Mouse (Mus musculus) adipocyte (in vitro differentiated cells): ENCODE measurements around the gene Tmem168.

ENCODE experiments used
- DNase-seq: peaks from one replicate; pipeline ENCODE4 v3.0.0-alpha.2; 2016; ENCODE audit warnings: low spot score

The Tmem168 gene

GRCm38 (mm10) chr6:13586154-13586553, 21.7 kb downstream of the Tmem168 start:
- DNase-seq, result no peak

GRCm38 (mm10) chr6:13584788-13585187, 23.1 kb downstream of the Tmem168 start:
- no peak for DNase-seq

- no peak for DNase-seq
Observed at GRCm38 (mm10) chr6:13582075-13582474, 25.8 kb downstream of the Tmem168 start.

GRCm38 (mm10) chr6:13565734-13566133, 42.2 kb downstream of the Tmem168 start:
- DNase-seq, result peak; percentile 60

GRCm38 (mm10) chr6:13555266-13555665, 52.6 kb downstream of the Tmem168 start:
- peak; percentile 61 for DNase-seq

- no peak for DNase-seq
Observed at GRCm38 (mm10) chr6:13541761-13542160, 66.1 kb downstream of the Tmem168 start.

- DNase-seq, result no peak
Observed at GRCm38 (mm10) chr6:13537275-13537964, 70.5 kb downstream of the Tmem168 start.
